Mouse (Mus musculus): ENCODE measurements at regions not wholly inside any gene's neighbourhood (a gene's known extent, or its start where the extent isn't known, plus 50 kb on each side); places are given as distances from the start of the nearest gene placed in this dataset.

DNA sequence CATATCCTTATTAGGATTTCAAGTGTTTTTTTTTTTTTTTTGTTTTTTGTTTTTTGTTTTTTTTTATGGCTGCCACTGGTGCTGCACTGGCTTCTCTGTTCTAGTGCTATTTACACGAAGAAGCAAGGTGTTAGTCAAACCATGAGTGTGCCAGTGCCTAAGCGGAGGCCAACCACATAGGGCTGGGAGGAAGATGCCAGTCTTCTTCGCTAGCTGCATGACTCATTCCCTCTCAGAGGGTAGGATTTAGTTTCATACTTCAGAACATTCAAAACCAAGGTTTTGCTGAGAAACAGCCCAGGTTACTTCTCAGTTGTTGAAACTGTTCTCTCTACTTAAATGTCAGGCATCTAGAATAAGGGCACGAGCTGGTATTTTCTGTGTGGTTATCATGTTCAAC lies 72.6 kb downstream of the Icos start:
- Histone ChIP-seq H3K27me3 (ENCODE audit: control insufficient read depth, insufficient read depth, low read length) (no peaks in the 10 kb centered on the region), H3K4me2 (replicated peaks; ENCODE audit: low read depth, low read length) (no peak overlapping the region), H3K9me3 (ENCODE audit: control insufficient read depth, low read depth, low read length) (no peaks in the 10 kb centered on the region), H3K27ac (ENCODE audit: low read length) (no peak overlapping the region), H3K4me1 (ENCODE audit: control insufficient read depth, insufficient read depth, low read length) (no peaks in the 10 kb centered on the region), H3K4me3 (ENCODE audit: low read depth, low read length) (no peak overlapping the region), H3K36me3 (ENCODE audit: control insufficient read depth, insufficient read depth, low read length) (no peaks in the 10 kb centered on the region), H3K9ac (replicated peaks; ENCODE audit: low read depth, low read length) (no peak overlapping the region)
- ATAC-seq (ENCODE audit: insufficient number of reproducible peaks, insufficient read depth, low FRiP score, low read depth) = no peak
- WGBS = 88% methylated on average over 4 of the region's 4 CpGs

DNA sequence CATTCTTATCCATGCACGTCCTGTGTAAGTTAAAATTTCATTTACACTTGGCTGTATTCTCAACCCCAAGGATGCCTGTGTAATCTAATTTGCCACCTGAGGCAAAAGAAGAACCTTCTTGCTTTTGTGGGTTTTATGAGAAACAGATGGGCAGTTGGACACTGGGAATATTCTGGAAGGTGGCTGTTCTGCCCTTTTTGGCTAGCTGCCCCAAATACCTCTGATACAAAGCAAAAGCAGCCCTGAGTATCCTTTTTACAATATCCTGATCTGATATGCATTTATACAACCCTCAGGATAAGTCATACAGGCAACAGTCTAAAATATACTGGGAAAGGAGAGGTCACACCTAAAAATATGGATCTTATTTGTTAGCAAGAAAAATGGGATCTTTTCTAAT lies 75.9 kb downstream of the Icos start:
- Histone ChIP-seq H3K4me2 (replicated peaks; ENCODE audit: low read depth, low read length) (no peak overlapping the region), H3K27ac (ENCODE audit: low read length) (no peak overlapping the region), H3K9me3 (ENCODE audit: control insufficient read depth, low read depth, low read length) (no peaks in the 10 kb centered on the region), H3K9ac (replicated peaks; ENCODE audit: low read depth, low read length) (no peak overlapping the region), H3K4me1 (ENCODE audit: control insufficient read depth, insufficient read depth, low read length) (no peaks in the 10 kb centered on the region), H3K27me3 (ENCODE audit: control insufficient read depth, insufficient read depth, low read length) (no peaks in the 10 kb centered on the region), H3K36me3 (ENCODE audit: control insufficient read depth, insufficient read depth, low read length) (no peaks in the 10 kb centered on the region), H3K4me3 (ENCODE audit: low read depth, low read length) (no peak overlapping the region)
- WGBS = 71% methylated on average over 1 of the region's 1 CpGs
- no peak for ATAC-seq (ENCODE audit: insufficient number of reproducible peaks, insufficient read depth, low FRiP score, low read depth)

DNA sequence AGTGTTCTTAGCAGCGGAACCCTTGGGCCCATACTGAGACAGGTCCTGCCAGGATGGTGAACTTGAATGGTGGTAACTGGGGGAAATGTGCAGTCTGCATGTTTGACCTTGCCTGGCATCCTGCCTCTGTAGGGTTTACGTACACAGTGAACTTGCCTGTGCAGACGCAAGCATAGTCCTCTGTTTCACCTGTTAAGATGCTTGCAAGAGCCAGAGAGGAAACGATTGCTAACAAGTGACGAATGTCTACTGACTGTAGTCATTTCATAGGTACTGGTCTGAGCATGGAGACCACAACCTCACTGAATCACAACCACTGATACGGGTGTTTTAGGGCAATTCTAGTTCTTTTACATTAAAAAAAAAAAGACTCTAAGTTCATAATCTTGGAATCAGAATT lies 76.7 kb downstream of the Icos start:
- WGBS = 80% methylated on average over 6 of the region's 6 CpGs
- H3K9me3 ChIP-seq (ENCODE audit: control insufficient read depth, low read depth, low read length) = no peaks in the 10 kb centered on the region
- no peaks in the 10 kb centered on the region for H3K4me1 ChIP-seq (ENCODE audit: control insufficient read depth, insufficient read depth, low read length)
- H3K4me3 ChIP-seq (ENCODE audit: low read depth, low read length) = no peak overlapping the region
- no peak overlapping the region for H3K27ac ChIP-seq (ENCODE audit: low read length)
- no peak overlapping the region for H3K9ac ChIP-seq (replicated peaks; ENCODE audit: low read depth, low read length)
- H3K27me3 ChIP-seq (ENCODE audit: control insufficient read depth, insufficient read depth, low read length) = no peaks in the 10 kb centered on the region
- H3K36me3 ChIP-seq (ENCODE audit: control insufficient read depth, insufficient read depth, low read length) = no peaks in the 10 kb centered on the region
- no peak overlapping the region for H3K4me2 ChIP-seq (replicated peaks; ENCODE audit: low read depth, low read length)
- ATAC-seq (ENCODE audit: insufficient number of reproducible peaks, insufficient read depth, low FRiP score, low read depth) = no peak

DNA sequence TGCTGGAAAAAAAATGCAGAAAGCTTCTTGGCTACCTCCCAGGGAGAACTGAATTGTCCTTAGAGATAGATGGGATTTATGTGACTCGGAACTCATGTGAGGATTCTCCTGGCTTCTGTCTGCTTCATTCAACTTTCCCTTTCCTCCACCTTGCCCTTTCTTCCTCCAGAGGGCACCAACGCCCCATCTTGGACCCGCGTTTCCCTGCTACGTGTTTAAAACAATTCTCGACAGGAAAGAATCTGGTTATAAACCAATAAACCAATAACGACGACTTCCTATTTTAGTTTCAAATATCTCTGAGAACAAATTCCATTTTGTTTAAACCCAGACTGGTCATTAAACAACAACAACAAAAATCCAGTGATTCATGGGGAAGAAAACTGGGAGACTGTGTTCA lies 77.4 kb downstream of the Icos start:
- H3K4me2 ChIP-seq (replicated peaks; ENCODE audit: low read depth, low read length) = no peak overlapping the region
- no peaks in the 10 kb centered on the region for H3K9me3 ChIP-seq (ENCODE audit: control insufficient read depth, low read depth, low read length)
- no peaks in the 10 kb centered on the region for H3K27me3 ChIP-seq (ENCODE audit: control insufficient read depth, insufficient read depth, low read length)
- H3K36me3 ChIP-seq (ENCODE audit: control insufficient read depth, insufficient read depth, low read length) = no peaks in the 10 kb centered on the region
- WGBS = 3% methylated on average over 8 of the region's 8 CpGs
- no peak overlapping the region for H3K4me3 ChIP-seq (ENCODE audit: low read depth, low read length)
- no peaks in the 10 kb centered on the region for H3K4me1 ChIP-seq (ENCODE audit: control insufficient read depth, insufficient read depth, low read length)
- no peak overlapping the region for H3K27ac ChIP-seq (ENCODE audit: low read length)
- ATAC-seq (ENCODE audit: insufficient number of reproducible peaks, insufficient read depth, low FRiP score, low read depth) = no peak
- no peak overlapping the region for H3K9ac ChIP-seq (replicated peaks; ENCODE audit: low read depth, low read length)

- peaks cover 3% of the 10 kb centered on the region; the same call in 1 of the 2 replicates for H3K4me1 ChIP-seq (ENCODE audit: control insufficient read depth, insufficient read depth, low read length)
- H3K27ac ChIP-seq (ENCODE audit: low read length) = peak overlapping the region; percentile 44; the same call in 1 of the 2 replicates
- peak; percentile 33; the same call in 1 of the 2 replicates for ATAC-seq (ENCODE audit: insufficient number of reproducible peaks, insufficient read depth, low FRiP score, low read depth)
- WGBS = 25% methylated on average over 11 of the region's 11 CpGs
- no peak overlapping the region for H3K9ac ChIP-seq (replicated peaks; ENCODE audit: low read depth, low read length)
- H3K36me3 ChIP-seq (ENCODE audit: control insufficient read depth, insufficient read depth, low read length) = no peaks in the 10 kb centered on the region
- H3K9me3 ChIP-seq (ENCODE audit: control insufficient read depth, low read depth, low read length) = no peaks in the 10 kb centered on the region
- no peak overlapping the region for H3K4me2 ChIP-seq (replicated peaks; ENCODE audit: low read depth, low read length)
- no peak overlapping the region for H3K4me3 ChIP-seq (ENCODE audit: low read depth, low read length)
- no peaks in the 10 kb centered on the region for H3K27me3 ChIP-seq (ENCODE audit: control insufficient read depth, insufficient read depth, low read length)
Observed at GRCm38 (mm10) chr1:61059910-61060536, 82.3 kb downstream of the Icos start.

GRCm38 (mm10) chr1:61061892-61062460 lies 84.2 kb downstream of the Icos start:
- Histone ChIP-seq H3K4me1 (ENCODE audit: control insufficient read depth, insufficient read depth, low read length) (peaks cover 3% of the 10 kb centered on the region; the same call in 1 of the 2 replicates), H3K4me3 (ENCODE audit: low read depth, low read length) (no peak overlapping the region), H3K27me3 (ENCODE audit: control insufficient read depth, insufficient read depth, low read length) (no peaks in the 10 kb centered on the region), H3K9ac (replicated peaks; ENCODE audit: low read depth, low read length) (no peak overlapping the region), H3K27ac (ENCODE audit: low read length) (no peak overlapping the region), H3K36me3 (ENCODE audit: control insufficient read depth, insufficient read depth, low read length) (no peaks in the 10 kb centered on the region), H3K9me3 (ENCODE audit: control insufficient read depth, low read depth, low read length) (no peaks in the 10 kb centered on the region), H3K4me2 (replicated peaks; ENCODE audit: low read depth, low read length) (no peak overlapping the region)
- WGBS = 48% methylated on average over 3 of the region's 3 CpGs
- no peak for ATAC-seq (ENCODE audit: insufficient number of reproducible peaks, insufficient read depth, low FRiP score, low read depth)

GRCm38 (mm10) chr1:61068112-61068511 lies 90.4 kb downstream of the Icos start:
- no peak overlapping the region for H3K4me2 ChIP-seq (replicated peaks; ENCODE audit: low read depth, low read length)
- 77% methylated on average over 6 of the region's 6 CpGs for WGBS
- ATAC-seq (ENCODE audit: insufficient number of reproducible peaks, insufficient read depth, low FRiP score, low read depth) = no peak
- H3K9ac ChIP-seq (replicated peaks; ENCODE audit: low read depth, low read length) = no peak overlapping the region
- H3K36me3 ChIP-seq (ENCODE audit: control insufficient read depth, insufficient read depth, low read length) = no peaks in the 10 kb centered on the region
- no peaks in the 10 kb centered on the region for H3K9me3 ChIP-seq (ENCODE audit: control insufficient read depth, low read depth, low read length)
- H3K4me1 ChIP-seq (ENCODE audit: control insufficient read depth, insufficient read depth, low read length) = 0 out of 2 replicates have a peak, but pooled peaks cover 3% of the 10 kb centered on the region
- no peaks in the 10 kb centered on the region for H3K27me3 ChIP-seq (ENCODE audit: control insufficient read depth, insufficient read depth, low read length)
- H3K4me3 ChIP-seq (ENCODE audit: low read depth, low read length) = no peak overlapping the region
- no peak overlapping the region for H3K27ac ChIP-seq (ENCODE audit: low read length)

- no peak overlapping the region for H3K4me2 ChIP-seq (replicated peaks; ENCODE audit: low read depth, low read length)
- no peak for ATAC-seq (ENCODE audit: insufficient number of reproducible peaks, insufficient read depth, low FRiP score, low read depth)
- H3K36me3 ChIP-seq (ENCODE audit: control insufficient read depth, insufficient read depth, low read length) = no peaks in the 10 kb centered on the region
- WGBS = 86% methylated on average over 2 of the region's 2 CpGs
- no peaks in the 10 kb centered on the region for H3K27me3 ChIP-seq (ENCODE audit: control insufficient read depth, insufficient read depth, low read length)
- H3K27ac ChIP-seq (ENCODE audit: low read length) = no peak overlapping the region
- H3K4me3 ChIP-seq (ENCODE audit: low read depth, low read length) = no peak overlapping the region
- 0 out of 2 replicates have a peak, but pooled peaks cover 3% of the 10 kb centered on the region for H3K4me1 ChIP-seq (ENCODE audit: control insufficient read depth, insufficient read depth, low read length)
- no peak overlapping the region for H3K9ac ChIP-seq (replicated peaks; ENCODE audit: low read depth, low read length)
- H3K9me3 ChIP-seq (ENCODE audit: control insufficient read depth, low read depth, low read length) = no peaks in the 10 kb centered on the region
Observed at GRCm38 (mm10) chr1:61074127-61074526, 96.4 kb downstream of the Icos start.

DNA sequence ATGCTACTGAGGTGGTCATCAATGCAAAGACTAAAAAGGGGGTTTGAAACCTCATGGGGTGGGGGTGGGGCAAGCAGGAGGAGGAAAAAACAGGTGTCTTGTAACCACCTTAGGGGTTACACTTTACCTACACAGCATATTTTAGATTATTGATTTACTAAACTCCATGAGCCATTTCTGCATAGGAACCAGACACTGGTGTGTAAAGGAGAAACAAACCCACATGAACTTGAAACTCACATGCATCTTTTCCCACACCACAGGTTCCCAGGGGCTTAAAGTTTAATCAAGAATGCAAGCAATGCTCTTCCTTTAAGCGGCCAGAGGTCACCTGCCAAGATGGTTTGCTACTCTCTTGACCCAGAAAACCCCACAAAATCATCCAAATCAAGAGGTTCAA lies 97.6 kb downstream of the Icos start:
- ATAC-seq (ENCODE audit: insufficient number of reproducible peaks, insufficient read depth, low FRiP score, low read depth) = no peak
- no peak overlapping the region for H3K27ac ChIP-seq (ENCODE audit: low read length)

More for the DNA sequence above, 97.6 kb downstream of the Icos start:
- no peak overlapping the region for H3K4me2 ChIP-seq (replicated peaks; ENCODE audit: low read depth, low read length)
- H3K36me3 ChIP-seq (ENCODE audit: control insufficient read depth, insufficient read depth, low read length) = no peaks in the 10 kb centered on the region
- 0 out of 2 replicates have a peak, but pooled peaks cover 3% of the 10 kb centered on the region for H3K4me1 ChIP-seq (ENCODE audit: control insufficient read depth, insufficient read depth, low read length)
- WGBS = 79% methylated on average over 1 of the region's 1 CpGs
- H3K9ac ChIP-seq (replicated peaks; ENCODE audit: low read depth, low read length) = no peak overlapping the region
- H3K4me3 ChIP-seq (ENCODE audit: low read depth, low read length) = no peak overlapping the region
- H3K9me3 ChIP-seq (ENCODE audit: control insufficient read depth, low read depth, low read length) = no peaks in the 10 kb centered on the region
- no peaks in the 10 kb centered on the region for H3K27me3 ChIP-seq (ENCODE audit: control insufficient read depth, insufficient read depth, low read length)
